Mouse (Mus musculus): ENCODE measurements around the gene Cfap97d1.

- TF ChIP-seq POLR2A (IDR thresholded peaks at IDR 0.05; ENCODE audit: borderline replicate concordance, insufficient read depth, low read length) (no peak), CTCF (IDR thresholded peaks at IDR 0.05; ENCODE audit: borderline replicate concordance, insufficient read depth, low read depth, low read length) (no peak)
Measured at GRCm38 (mm10) chr11:102010140-102010539, 26.1 kb downstream of the Cfap97d1 start.

Data from cerebellum, adult 2 months (tissue).